Mouse (Mus musculus) MEL (cell line): ENCODE data around the gene Olfr522. TPM values are rescaled to one million over a fixed set of nuclear protein-coding genes. Genes with fewer than 3 reads are reported as not detected.

ENCODE experiments used
- DNase-seq: peaks from one replicate; pipeline ENCODE4 v3.0.0; 2011; ENCODE audit warnings: low read depth, low spot score
- H3K27ac ChIP-seq: 2 replicates; pipeline ENCODE4 v1.5.1; 2012; ENCODE audit warnings: low read depth, mild to moderate bottlenecking, control low read depth, low read length, moderate library complexity; ENCODE audit not compliant: control insufficient read depth
- H3K27me3 ChIP-seq, 2 experiments: fragments of 150-350 bp in 1 of 2; sonication (generic) in 1 of 2; 2 replicates each; pipeline ENCODE4 v1.6.1; 2012; ENCODE audit warnings: low read length in 2 of 2, mild to moderate bottlenecking in 2 of 2, improper control_type of control experiment in 1 of 2, moderate library complexity in 1 of 2; ENCODE audit not compliant: insufficient read depth in 2 of 2, control insufficient read depth in 1 of 2
- H3K36me3 ChIP-seq, 2 experiments: 2 replicates each; pipeline ENCODE4 v1.6.1; 2012 to 2014; ENCODE audit warnings: low read length in 2 of 2, improper control_type of control experiment in 1 of 2, inconsistent platforms in 1 of 2, mild to moderate bottlenecking in 1 of 2; ENCODE audit not compliant: insufficient read depth in 2 of 2, control insufficient read depth in 1 of 2
- H3K4me1 ChIP-seq, 2 experiments: fragments of 150-350 bp in 1 of 2; sonication (generic) in 1 of 2; 2 replicates each; pipeline ENCODE4 v1.6.1; 2012; ENCODE audit warnings: low read length in 2 of 2, improper control_type of control experiment in 1 of 2, mild to moderate bottlenecking in 1 of 2; ENCODE audit not compliant: insufficient read depth in 2 of 2, control insufficient read depth in 1 of 2
- H3K4me3 ChIP-seq, 2 experiments: fragments of 150-350 bp in 1 of 2; sonication (generic) in 1 of 2; 2 replicates each; pipeline ENCODE4 v1.5.1; 2012; ENCODE audit warnings: low read depth in 2 of 2, low read length in 2 of 2, mild to moderate bottlenecking in 2 of 2, moderate library complexity in 2 of 2, control low read depth in 1 of 2, improper control_type of control experiment in 1 of 2; ENCODE audit not compliant: control insufficient read depth in 1 of 2, insufficient read depth in 1 of 2
- H3K79me2 ChIP-seq: 2 replicates; pipeline ENCODE4 v1.6.1; 2012; ENCODE audit warnings: mild to moderate bottlenecking, low read length, moderate library complexity; ENCODE audit not compliant: control insufficient read depth, poor library complexity, insufficient read depth
- H3K9ac ChIP-seq: 2 replicates; pipeline ENCODE4 v1.6.1; 2012; ENCODE audit warnings: low read depth, mild to moderate bottlenecking, control low read depth, low read length, moderate library complexity; ENCODE audit not compliant: control insufficient read depth, poor library complexity, severe bottlenecking
- H3K9me3 ChIP-seq: fragments of 150-350 bp; sonication (generic); replicated peaks from 2 replicates; pipeline ENCODE4 v1.6.1; 2012; ENCODE audit warnings: mild to moderate bottlenecking, low read length, improper control_type of control experiment, moderate library complexity; ENCODE audit not compliant: insufficient read depth
- BHLHE40 ChIP-seq: IDR thresholded peaks from 2 replicates; pipeline ENCODE4 v1.6.1; 2012; ENCODE audit warnings: low read depth, mild to moderate bottlenecking, inconsistent platforms, low read length, improper control_type of control experiment, borderline replicate concordance
- CHD1 ChIP-seq: IDR thresholded peaks from 2 replicates; pipeline ENCODE4 v1.6.1; 2012; ENCODE audit warnings: low read depth, mild to moderate bottlenecking, inconsistent platforms, low read length, improper control_type of control experiment
- E2F4 ChIP-seq: IDR thresholded peaks from 2 replicates; pipeline ENCODE4 v1.6.1; 2011; ENCODE audit warnings: low read depth, low read length, improper control_type of control experiment, borderline replicate concordance
- EP300 ChIP-seq, 2 experiments: IDR thresholded peaks; 2 replicates each; pipeline ENCODE4 v1.6.1; 2011; ENCODE audit warnings: improper control_type of control experiment in 2 of 2, low read length in 2 of 2, low read depth in 1 of 2, mild to moderate bottlenecking in 1 of 2
- ETS1 ChIP-seq: IDR thresholded peaks from 2 replicates; pipeline ENCODE4 v1.6.1; 2012; ENCODE audit warnings: low read depth, mild to moderate bottlenecking, inconsistent platforms, low read length, improper control_type of control experiment, moderate library complexity
- GABPA ChIP-seq: IDR thresholded peaks from 2 replicates; pipeline ENCODE4 v1.6.1; 2012; ENCODE audit warnings: low read depth, mild to moderate bottlenecking, inconsistent platforms, low read length, improper control_type of control experiment, moderate library complexity
- GATA1 ChIP-seq: IDR thresholded peaks from 2 replicates; pipeline ENCODE4 v1.6.1; 2011; ENCODE audit warnings: low read depth, low read length, improper control_type of control experiment
- HCFC1 ChIP-seq: IDR thresholded peaks from 2 replicates; pipeline ENCODE4 v1.6.1; 2012; ENCODE audit warnings: low read depth, mild to moderate bottlenecking, inconsistent platforms, low read length, improper control_type of control experiment, moderate library complexity
- MAFK ChIP-seq: IDR thresholded peaks from 2 replicates; pipeline ENCODE4 v1.6.1; 2011; ENCODE audit warnings: low read depth, mild to moderate bottlenecking, low read length, improper control_type of control experiment, borderline replicate concordance
- MEF2A ChIP-seq: IDR thresholded peaks from 2 replicates; pipeline ENCODE4 v1.6.1; 2014; ENCODE audit warnings: low read depth, mild to moderate bottlenecking, inconsistent platforms, low read length, improper control_type of control experiment; ENCODE audit not compliant: poor library complexity, insufficient replicate concordance, severe bottlenecking; ENCODE audit errors: extremely low read depth
- MXI1 ChIP-seq: IDR thresholded peaks from 2 replicates; pipeline ENCODE4 v1.6.1; 2011; ENCODE audit warnings: mild to moderate bottlenecking, low read depth, low read length, improper control_type of control experiment
- MYC ChIP-seq: IDR thresholded peaks from 2 replicates; pipeline ENCODE4 v1.6.1; 2011; ENCODE audit warnings: low read depth, mild to moderate bottlenecking, low read length, improper control_type of control experiment, moderate library complexity
- NELFE ChIP-seq: IDR thresholded peaks from 2 replicates; pipeline ENCODE4 v1.6.1; 2011; ENCODE audit warnings: low read depth, low read length, improper control_type of control experiment
- POLR2A ChIP-seq, 2 experiments: IDR thresholded peaks; 2 replicates each; pipeline ENCODE4 v1.6.1; 2011 to 2012; ENCODE audit warnings: low read length in 2 of 2, mild to moderate bottlenecking in 2 of 2, control low read depth in 1 of 2, improper control_type of control experiment in 1 of 2, low read depth in 1 of 2, moderate library complexity in 1 of 2; ENCODE audit not compliant: control insufficient read depth in 1 of 2, insufficient read depth in 1 of 2, poor library complexity in 1 of 2
- RCOR1 ChIP-seq: IDR thresholded peaks from 2 replicates; pipeline ENCODE4 v1.6.1; 2012; ENCODE audit warnings: low read depth, mild to moderate bottlenecking, inconsistent platforms, low read length, improper control_type of control experiment
- SIN3A ChIP-seq: IDR thresholded peaks from 2 replicates; pipeline ENCODE4 v1.6.1; 2012; ENCODE audit warnings: low read length, improper control_type of control experiment, inconsistent platforms
- SMC3 ChIP-seq: IDR thresholded peaks from 2 replicates; pipeline ENCODE4 v1.6.1; 2011; ENCODE audit warnings: low read depth, low read length, improper control_type of control experiment
- UBTF ChIP-seq: IDR thresholded peaks from 2 replicates; pipeline ENCODE4 v1.6.1; 2012; ENCODE audit warnings: low read depth, mild to moderate bottlenecking, inconsistent platforms, low read length, improper control_type of control experiment, moderate library complexity, borderline replicate concordance; ENCODE audit not compliant: insufficient read depth
- ZC3H11A ChIP-seq: IDR thresholded peaks from 2 replicates; pipeline ENCODE4 v1.6.1; 2012; ENCODE audit warnings: low read depth, mild to moderate bottlenecking, inconsistent platforms, low read length, improper control_type of control experiment
- polyA plus RNA-seq, 2 experiments: library from polyadenylated mRNA; stranded (reverse) in 1 of 2; unstranded in 1 of 2; fragments of >175 nt in 1 of 2; fragments of >200 nt in 1 of 2; gene quantifications; 2 replicates each; pipeline versions ENCODE4 v1.2.1 to v1.2.4; 2012; ENCODE audit warnings: low replicate concordance in 2 of 2, low read depth in 1 of 2; ENCODE audit not compliant: insufficient read length in 2 of 2, insufficient read depth in 1 of 2, missing spikeins in 1 of 2
- total RNA-seq: library from RNA; depleted of rRNA; stranded (reverse); fragments of 300-350 nt; gene quantifications from 2 replicates; pipeline ENCODE4 v1.2.3, GENCODE M21; 2012

Olfr522 gene
- total and polyA plus RNA-seq, 3 experiments, result not detected

DNA sequence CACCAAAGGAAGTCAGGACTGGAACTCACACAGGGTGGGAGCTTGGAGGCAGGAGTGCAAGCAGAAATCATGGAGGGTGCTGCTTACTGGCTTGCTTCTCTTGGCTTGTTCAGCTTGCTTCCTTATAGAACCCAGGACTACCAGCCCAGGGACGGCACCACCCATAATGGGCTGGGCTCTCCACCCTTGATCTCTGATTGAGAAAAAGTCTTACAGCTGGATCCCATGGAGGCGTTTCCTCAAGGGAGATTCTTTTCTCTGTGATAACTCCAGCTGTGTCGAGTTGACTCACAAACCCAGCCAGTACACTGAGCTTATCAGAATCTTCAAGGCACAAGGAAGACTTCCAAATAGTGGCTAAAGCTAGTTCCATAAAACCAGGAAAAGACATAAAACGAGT is 41.8 kb downstream of the Olfr522 start:
- no peaks in the 10 kb centered on the region; a peak in 1 of 4 replicates for H3K36me3 ChIP-seq
- no peak overlapping the region for H3K27ac ChIP-seq
- DNase-seq, result peak; percentile 47
- H3K4me3 ChIP-seq, result no peak overlapping the region
- H3K4me1 ChIP-seq, result no peaks in the 10 kb centered on the region; a peak in 1 of 4 replicates
- TF ChIP-seq MXI1 (no peak), MYC (no peak), HCFC1 (no peak), ETS1 (peak; percentile 25; the same call in 1 of the 2 replicates), CHD1 (no peak), SMC3 (no peak)
- H3K79me2 ChIP-seq, result no peaks in the 10 kb centered on the region
- no peaks in the 10 kb centered on the region for H3K27me3 ChIP-seq
- H3K9ac ChIP-seq, result no peak overlapping the region
- no peaks in the 10 kb centered on the region for H3K9me3 ChIP-seq

DNA sequence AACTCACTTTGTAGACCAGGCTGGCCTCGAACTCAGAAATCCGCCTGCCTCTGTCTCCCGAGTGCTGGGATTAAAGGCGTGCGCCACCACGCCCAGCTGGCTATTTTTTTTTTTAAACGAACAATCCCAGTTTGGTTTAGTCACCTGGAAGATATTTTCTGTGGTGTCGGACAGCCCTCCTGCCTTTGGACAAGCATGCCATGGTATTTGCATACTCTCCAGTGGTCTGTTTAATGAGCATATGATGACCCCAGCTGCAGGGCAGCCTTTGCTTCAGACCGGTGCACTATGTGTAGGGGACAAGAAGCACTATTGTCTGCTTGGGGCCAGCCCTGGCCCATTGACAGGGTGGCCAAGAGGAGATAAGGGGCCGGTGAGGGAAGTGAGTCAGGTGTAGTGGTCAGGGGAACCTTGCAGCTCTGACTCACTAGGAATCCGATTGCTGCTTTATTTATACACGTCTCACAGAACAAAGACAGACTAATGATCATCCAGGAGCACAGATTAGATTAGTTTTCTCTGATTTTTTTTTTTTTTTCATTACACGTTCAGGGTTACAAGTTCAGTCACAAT is 43.1 kb downstream of the Olfr522 start:
- Histone ChIP-seq H3K4me3 (no peak overlapping the region), H3K9ac (no peak overlapping the region), H3K27ac (no peak overlapping the region), H3K9me3 (no peaks in the 10 kb centered on the region), H3K36me3 (peaks cover 0 to 2% of the 10 kb centered on the region in 2 experiments; a peak in 2 of 4 replicates), H3K79me2 (no peaks in the 10 kb centered on the region), H3K27me3 (no peaks in the 10 kb centered on the region), H3K4me1 (peaks cover 5% of the 10 kb centered on the region in 2 experiments; a peak in 2 of 4 replicates)
- DNase-seq, result no peak
- TF ChIP-seq RCOR1, result no peak
- TF ChIP-seq ZC3H11A, result no peak
- TF ChIP-seq GATA1, result no peak
- TF ChIP-seq BHLHE40, result no peak
- no peak for TF ChIP-seq EP300 (IDR thresholded peaks at IDR 0.05; ENCODE audit: low read depth in 1 of 2, low read length in 2 of 2)
- TF ChIP-seq SIN3A, result no peak
- TF ChIP-seq GABPA, result no peak
- TF ChIP-seq SMC3, result no peak
- TF ChIP-seq POLR2A (IDR thresholded peaks at IDR 0.05; ENCODE audit: control insufficient read depth in 1 of 2, insufficient read depth in 1 of 2, low read depth in 1 of 2, low read length in 2 of 2, poor library complexity in 1 of 2), result no peak

DNA sequence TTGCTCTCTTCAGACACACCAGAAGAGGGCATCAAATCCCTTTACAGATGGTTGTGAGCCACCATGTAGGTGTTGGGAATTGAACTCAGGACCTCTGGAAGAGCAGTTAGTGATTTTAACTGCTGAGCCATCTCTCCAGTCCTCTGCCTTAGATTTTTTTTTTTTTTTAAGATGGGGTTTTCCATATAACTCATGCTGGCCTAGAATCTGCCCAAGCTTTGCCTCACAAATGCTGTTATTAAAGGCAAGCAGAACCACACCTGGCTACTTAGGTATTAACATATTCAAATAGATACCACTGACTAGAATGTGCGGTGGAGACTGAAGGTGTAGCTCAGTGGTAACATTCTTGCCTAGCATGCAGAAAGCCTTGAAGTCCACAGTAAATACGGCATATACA is 44.1 kb downstream of the Olfr522 start:
- Histone ChIP-seq H3K9ac (no peak overlapping the region), H3K9me3 (no peaks in the 10 kb centered on the region), H3K36me3 (peaks cover 0 to 2% of the 10 kb centered on the region in 2 experiments; a peak in 2 of 4 replicates), H3K27ac (no peak overlapping the region), H3K27me3 (no peaks in the 10 kb centered on the region), H3K4me3 (no peak overlapping the region), H3K4me1 (peaks cover 5% of the 10 kb centered on the region in 2 experiments; a peak in 3 of 4 replicates), H3K79me2 (peaks cover 3% of the 10 kb centered on the region)
- TF ChIP-seq ZC3H11A, result no peak
- no peak for TF ChIP-seq E2F4
- no peak for TF ChIP-seq MEF2A
- no peak for TF ChIP-seq MAFK
- TF ChIP-seq NELFE, result no peak
- no peak for TF ChIP-seq SMC3
- TF ChIP-seq UBTF, result no peak
- no peak for TF ChIP-seq BHLHE40
- no peak for DNase-seq
